Mouse (Mus musculus) B cell, adult 2 months (primary cell): ENCODE measurements around the gene Fto.
A peak's percentile ranks its signal among the peaks of the same experiment; 100 is the strongest.

Experiments used
- DNase-seq, 2 experiments: peaks; one replicate each; pipeline ENCODE4 v3.0.0; 2022

The Fto gene

DNA sequence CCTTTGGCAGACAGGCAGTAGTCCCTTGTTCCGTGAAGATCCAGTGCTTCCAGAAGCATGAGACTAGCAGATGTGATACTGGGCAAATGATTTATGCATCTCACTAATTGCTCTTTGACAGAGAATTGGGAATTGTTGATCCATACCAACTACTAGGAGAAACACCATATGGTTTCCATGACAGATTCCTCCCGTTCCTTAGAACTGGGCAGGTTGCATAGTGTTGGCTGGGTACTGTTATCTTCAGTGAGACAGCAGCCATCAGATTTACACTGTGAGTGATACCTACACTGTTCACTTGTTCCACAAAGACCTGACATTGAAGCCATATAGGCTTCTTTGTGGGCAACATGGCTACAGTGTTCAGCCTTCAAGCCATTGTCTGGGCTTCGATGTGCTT lies 191.0 kb downstream of the Fto start:
- no peak for DNase-seq

DNA sequence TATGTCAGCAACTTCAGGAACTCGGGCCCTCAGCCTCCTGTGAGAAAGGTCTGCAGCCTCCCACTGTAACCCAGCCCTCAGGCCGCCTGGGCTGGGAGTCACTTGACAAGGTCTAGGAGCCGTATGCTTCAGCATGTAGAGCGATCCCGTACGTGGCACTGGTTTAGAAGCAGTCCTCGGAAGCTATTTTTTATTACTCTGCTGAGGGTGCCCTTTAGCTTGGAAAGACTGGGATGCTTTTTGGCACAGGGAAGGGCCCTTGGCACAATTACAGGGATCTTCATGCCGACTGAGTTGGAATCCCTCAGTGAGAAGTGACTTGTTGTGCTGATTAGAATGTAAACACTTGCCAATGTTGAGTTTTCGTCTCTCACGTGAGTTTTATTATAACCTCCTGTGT lies 191.6 kb downstream of the Fto start:
- no peak for DNase-seq

DNA sequence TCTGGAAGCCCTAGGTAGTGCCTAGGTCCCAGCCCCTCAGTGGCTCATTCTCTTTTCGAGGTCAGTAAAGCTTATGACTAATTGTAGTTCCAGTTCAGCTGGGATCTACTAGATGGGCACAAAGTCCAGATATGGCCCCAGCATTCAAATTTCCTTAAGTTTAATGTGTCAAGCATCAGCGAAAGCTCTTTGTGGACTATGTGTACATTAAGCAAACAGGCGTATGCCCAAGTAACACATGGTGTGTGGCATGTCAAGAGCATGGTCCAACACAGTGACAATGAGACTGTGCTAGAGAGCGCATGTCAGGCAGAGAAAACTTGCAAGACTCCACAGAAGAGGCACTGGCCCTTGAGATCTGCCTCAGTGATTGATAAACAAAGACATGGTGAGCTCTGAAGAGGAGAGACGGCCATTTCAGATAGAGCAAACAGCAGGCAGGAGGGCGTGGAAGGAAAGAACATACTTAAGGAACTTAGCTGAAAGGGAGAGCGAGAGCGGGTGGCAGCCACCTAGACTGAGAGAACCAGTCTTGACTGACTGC lies 192.2 kb downstream of the Fto start:
- no peak for DNase-seq

DNA sequence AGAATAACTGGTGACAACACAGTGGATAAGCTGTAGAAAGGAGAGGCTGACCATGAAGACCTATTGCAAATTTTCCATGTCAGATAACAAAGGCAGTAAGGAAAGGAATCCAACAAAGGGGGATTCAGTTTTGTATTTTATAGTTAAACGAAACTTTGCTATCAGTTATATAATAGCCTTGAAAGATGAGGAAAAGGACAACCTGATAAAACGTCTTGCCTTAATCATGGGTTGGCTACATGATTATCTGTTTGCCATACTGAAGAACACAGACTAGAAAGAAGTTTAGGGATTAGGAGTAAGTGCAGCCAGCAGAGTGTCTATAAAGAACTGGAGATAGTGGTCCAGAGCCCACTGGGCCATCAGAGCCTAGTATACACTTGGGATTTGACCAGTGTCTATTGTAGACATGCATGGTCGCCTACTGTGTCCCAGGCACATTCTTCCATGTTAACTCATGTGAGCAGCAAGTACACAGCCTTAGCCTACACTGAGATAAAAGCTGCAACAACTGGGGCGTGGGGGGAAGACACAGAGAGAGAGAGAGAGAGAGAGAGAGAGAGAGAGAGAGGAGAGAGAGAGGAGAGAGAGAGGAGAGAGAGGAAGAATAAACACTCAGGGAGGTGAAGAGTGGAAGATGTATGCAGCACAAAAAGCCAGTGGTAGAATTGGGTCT lies 192.8 kb downstream of the Fto start:
- no peak for DNase-seq

DNA sequence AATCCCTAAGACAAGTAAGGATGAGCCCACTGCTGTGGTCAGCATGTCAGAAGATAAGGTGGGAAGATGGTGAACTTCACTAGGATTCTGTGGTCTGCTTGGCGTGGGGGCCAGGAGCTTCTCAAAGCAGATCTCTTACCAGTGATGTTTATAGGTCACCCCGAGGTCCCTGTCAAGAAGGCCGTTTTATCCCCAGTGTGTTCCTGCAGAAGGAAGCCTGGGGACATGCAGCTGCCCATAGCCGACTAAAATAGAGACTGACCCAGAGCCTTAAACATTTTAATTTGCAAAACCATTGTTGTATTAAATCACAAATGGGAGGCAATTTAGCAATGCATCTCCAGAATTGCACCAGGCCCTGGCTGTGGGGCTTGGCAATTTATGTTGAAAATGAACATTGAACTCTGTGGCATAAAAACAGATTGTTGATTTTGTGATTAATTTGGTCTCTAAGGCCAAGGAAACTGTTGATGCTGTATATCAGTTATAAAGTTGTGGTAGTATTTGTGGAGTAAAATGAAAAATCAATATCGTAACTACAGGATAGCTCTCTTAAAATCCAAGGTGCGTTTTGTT lies 193.4 kb downstream of the Fto start:
- no peak for DNase-seq

DNA sequence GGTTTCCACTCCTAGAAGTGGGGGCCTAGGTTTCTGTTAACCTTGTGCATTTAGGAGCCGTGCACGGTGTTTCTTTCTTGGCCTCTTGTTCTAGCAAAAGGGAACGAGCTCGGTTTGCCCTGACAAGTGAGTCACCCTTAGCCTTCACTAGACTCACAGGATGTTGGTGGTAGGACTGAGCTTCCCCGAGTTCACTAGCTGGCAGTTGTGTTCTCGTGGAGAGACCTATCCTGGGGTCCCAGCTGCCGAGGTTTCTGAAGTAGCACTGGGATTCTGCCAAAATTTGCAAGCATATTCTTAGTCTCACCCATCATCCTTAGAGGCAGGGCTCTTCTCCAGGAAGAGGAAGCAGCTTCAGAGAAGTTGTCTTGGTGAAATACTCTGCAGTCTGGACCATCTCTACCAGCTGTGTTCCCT lies 194.4 kb downstream of the Fto start:
- DNase-seq, result no peak

DNA sequence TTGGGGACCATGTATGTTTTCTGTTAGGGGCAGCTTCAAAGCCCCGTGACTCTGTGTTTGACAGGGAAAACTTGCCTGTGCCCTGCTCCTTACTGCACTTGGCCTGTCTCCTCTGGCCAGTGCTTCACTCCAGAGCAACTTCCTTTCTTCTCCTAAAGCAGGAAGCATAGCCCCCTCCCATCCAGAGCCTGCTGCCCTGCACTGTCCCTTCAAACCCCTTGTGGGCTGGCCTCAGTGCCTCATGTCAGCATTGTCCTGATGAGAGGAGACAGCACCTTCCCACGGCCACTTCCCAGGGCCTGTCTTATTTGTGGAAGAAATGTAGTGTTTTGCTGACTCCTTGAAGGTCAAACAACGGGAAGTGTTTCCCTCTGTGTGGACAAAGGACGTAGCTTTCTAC lies 195.0 kb downstream of the Fto start:
- DNase-seq, result no peak

DNA sequence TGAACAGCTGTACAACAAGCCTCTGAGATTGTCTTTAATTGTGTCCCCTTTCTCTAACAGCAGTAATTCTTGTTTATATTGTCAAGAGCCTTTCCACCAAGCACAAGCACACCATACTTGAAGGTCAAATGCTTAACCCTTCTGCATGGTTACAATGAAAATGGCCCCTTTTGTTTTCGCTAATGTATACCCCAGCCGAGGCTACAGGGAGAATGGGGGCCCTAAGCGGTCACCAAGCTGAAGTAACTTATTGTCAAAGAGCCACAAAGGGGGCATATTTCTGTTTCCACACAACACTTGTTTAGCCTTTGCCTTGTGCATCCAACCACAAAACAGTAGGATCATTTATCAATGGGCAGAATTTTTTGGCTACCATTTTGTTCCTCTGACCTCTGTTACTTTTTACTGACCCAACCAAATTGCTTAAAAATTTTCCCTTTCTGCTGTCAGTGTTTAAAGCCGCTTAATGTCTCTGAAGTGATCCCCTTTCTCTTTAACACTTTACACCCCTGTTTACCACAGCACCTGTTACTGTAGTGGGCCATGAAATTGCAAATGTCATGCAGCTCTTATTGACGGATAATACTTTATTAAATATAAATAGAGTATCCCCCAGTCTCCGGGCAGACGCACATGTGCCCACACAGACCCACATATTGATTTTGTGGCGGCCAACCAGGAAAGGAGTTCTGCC lies 196.0 kb downstream of the Fto start:
- DNase-seq, result no peak

DNA sequence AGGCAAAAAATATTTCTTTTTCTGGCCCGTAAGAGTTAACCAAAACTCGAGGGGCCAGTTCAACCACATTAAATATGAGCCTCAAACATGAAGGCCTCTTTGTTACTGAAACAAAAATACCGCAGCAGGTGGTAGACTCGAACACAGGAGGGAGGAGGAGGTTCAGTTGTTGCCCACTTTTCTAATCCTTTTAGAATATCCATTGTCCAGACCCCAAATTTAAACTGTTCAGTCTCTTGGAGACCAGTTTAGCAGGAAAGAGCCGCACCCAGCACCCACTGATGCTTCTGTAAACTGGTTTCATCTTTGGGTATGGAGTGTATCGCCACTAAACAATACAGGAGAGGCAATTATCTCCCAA lies 196.6 kb downstream of the Fto start:
- DNase-seq, result no peak

DNA sequence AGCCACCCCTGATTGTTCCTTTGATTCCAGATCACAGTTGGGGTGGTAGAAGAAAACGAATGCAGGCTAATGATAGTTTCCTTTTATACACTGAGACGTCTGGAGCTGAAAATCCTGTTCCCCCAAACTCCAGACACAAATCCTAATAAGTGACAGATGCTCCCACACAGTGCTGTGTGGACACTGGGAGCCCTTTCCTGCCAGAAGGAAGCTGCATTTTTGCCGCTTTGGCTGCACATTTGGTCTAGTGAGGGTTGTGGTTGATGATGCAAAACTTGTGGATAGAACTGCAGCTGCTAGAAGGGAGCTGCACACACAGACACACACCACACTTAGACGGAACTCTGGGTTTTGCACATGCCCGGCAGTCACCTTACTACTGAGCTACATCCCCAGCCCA lies 197.4 kb downstream of the Fto start:
- no peak for DNase-seq

DNA sequence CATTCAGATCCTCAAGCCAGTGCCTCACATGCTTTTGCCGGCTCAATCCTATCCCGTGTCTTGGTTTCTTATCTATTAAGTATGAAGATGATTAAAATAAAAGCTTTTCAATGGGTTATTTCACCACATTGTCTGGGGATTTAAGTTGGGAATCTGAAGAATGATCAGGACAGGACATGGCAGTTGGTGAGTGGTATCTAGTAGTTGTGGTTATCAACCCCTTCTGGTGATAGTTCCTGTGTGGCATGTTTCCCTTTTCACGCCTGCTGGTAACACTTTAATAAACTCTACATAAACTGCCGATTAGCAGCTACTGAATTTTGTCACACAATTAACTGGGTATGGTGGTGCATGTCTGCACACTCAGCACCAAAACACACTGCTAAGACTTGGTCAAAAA lies 198.6 kb downstream of the Fto start:
- DNase-seq, result no peak

DNA sequence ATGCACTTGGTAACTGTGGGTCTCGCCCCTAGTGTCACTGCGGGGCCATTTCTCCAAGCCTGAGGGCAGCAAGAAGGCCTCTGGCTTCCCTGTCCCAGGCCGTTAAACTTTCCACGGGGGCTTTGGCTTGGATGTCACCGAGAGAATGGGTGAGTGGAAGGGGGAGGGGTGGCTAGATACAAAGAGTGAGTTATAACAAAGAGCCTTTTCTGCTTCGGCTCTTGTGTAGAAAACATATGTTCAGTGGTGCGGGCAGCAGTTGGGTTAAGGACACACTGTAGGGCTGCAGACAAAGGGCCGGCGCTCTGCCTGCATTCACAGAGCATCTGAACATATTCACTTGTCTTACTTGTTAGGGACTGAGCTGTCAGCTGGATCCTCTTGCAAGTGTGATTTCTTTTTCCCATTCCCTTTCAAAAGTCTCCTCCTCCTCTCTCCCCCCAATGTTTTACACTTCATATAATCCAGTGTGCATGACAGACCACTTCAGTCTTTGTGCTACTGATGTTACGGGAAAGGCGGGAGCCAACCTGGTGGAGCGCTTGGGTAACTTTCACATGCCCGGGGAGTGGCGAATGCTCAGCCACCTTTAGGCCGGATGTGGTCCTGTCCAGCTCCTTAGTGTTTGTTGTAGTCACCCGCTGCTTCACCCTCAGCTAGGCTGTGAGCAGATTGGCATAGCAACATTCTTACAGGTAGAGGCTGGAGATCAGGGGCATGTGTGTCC lies 201.6 kb downstream of the Fto start:
- DNase-seq, result no peak

DNA sequence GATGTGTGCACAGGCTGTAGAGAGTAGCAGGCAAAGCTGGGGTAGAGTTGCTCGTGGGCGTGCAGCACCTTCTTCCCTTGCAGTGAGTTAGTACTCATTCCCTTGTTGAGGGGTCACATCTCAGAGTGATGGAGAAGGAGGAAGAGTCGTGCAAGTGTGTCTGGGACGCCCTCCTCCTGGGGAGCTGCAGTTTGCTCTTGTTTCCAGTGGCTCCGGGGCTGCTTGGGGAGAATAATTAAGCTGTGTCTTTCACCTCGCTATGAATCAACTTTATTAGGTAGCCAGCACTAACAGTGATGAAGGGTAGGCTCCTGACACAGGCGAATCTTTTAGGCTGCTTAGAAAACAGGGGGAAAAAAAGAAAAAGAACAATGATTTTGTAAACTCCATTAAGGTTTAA lies 203.1 kb downstream of the Fto start:
- DNase-seq, result no peak

DNA sequence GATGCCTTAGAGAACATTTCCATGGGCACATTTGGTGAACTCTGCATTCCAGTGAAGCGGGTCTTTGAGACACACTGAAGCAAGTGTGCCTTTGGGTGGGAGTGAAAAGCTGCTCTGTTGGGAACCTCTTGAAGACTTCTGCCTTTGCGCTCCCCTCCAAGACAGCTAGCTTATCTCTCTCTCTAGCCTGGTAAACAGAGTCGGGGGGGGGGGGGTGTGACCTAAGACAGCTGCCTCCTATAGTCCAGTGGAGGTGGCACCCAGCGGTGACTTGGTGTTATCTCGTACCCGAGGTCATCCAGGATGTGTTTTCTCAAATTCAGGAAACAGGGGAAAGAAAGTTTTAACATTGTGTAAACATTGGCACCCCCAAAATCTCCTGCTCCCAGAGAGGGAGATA lies 204.8 kb downstream of the Fto start:
- no peak for DNase-seq

DNA sequence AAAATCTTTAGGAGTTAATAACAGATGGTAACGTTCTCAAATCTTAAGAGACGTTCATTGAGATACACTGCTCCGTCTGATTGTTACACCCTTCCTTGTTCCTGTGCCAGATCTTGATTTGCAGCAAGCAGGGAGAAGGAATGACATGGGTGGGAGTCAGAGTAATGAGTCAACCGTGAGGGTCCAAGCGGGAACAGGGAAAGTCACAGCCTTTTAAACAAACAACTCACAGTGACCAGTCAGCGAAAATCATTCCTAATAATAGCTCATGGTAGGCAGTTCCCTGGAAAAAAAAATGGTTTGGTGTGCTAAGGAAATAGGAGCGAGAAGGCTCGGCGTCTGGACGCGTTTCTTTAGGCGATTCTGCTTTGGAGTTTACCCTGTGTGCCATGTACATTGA lies 208.9 kb downstream of the Fto start:
- no peak for DNase-seq

DNA sequence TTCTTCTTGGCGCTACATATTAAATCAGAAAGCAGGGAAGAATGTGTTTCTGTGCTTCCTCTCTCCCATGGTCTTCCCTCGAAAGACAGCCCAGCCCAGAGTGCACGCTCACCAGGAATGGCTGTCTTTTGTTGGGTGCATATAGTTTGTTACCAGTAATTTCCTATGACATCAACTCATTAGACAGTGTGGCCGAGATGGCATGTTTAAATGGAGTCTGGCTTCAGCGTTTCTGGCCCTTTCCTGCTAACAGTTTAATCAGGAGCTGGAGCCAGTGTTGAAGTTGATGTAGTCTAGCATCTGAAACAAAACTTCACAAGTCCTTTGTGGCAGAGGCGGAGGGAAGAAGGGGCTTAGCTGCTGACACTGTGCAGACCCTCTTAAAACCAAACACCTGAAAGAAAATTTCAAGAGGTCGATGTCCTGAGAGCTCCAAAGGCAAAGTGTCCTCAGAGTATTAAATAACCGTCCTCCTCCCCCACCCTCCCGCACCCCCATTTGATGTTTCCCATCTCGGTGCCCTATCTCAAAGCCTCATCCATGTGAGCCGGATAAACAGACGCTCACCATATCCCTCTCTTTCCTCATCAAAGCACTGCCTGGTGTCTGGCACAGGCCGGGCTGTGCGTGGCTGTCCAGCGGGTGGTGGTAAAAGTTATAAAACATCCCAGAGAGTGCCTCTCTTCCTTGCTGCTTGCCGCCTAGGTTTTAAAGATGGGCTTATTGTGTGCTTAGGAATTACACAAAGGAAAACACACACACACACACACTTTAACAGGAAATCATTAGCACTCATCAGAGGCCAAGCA lies 210.9 kb downstream of the Fto start:
- DNase-seq, result no peak

DNA sequence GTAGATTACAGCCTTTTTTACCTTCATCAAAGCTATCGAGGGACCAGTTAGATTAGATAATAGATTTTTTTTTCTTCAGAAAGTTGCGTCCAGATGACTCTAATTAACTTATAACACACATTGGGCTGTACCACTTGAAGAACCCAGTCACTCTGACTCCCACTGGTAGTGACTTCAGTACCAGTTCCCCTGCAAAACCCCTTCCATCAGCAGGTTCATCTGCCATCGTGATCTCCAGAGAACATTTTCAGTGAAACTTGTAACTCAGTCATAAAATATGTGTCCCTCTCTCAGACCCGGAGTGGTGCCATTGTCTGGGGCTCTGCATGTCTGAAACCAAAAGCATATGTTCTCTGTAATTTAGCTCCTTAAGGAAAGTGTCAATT lies 211.5 kb downstream of the Fto start:
- DNase-seq, result no peak

DNA sequence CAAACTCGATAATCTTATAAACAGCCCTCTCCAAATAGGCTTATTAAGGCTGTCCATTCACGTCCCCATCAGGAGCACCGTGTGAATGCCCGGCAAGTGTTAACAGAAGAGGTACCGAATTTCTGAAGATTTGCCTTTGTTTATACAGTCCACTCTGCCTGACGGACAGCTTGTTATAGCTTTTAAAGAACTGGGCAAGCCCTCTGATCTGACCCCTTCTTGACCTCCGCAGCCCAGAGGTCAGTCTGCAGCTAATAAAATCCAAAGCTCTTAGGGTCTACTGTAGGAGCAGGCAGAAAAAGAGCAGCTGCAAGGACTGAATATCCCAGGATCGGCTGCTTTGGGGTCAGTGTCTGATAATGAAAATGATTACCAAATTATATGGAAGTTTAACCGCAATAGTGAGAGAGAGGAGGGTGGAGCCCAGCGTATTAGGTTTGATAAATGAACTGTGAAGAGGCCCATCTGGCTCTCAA lies 212.1 kb downstream of the Fto start:
- DNase-seq, result no peak

DNA sequence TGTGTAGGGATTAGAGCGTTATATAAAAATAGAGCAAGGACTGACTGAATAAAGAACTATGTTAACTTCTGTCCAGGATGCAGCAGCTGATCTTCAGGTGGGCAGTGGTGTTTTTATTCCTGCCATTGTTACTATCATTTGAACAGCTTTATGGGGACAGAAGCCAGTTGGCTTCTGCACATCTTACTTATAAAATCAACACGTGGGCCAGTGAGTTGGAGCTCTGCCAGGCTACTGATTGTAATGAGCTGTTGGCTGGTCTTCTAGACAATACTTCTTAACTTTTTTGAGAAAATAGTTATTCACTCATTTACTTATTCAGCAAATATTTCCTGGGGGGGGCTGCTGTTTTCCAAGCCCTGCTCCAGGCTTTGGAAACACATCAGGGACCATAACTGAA lies 215.6 kb downstream of the Fto start:
- DNase-seq, result no peak

DNA sequence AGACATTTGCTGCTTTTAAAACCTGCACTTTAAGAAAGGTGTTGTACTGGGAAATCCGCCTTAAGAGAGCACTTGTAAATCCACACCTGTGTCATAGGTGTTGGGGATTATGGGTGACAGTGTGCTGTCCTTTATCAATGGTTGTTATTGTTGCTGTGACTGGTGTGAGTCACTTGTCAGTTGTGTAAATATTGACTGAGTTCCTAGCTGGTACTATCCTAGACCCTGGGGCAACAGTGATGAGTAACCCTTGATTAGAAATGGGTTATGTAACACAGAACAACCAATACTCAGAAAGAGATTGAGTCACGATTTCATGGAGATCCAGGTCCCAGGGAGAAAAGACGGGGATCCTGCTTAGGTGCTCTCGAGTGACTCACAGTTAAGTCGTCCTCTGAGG lies 216.4 kb downstream of the Fto start:
- DNase-seq, result no peak

DNA sequence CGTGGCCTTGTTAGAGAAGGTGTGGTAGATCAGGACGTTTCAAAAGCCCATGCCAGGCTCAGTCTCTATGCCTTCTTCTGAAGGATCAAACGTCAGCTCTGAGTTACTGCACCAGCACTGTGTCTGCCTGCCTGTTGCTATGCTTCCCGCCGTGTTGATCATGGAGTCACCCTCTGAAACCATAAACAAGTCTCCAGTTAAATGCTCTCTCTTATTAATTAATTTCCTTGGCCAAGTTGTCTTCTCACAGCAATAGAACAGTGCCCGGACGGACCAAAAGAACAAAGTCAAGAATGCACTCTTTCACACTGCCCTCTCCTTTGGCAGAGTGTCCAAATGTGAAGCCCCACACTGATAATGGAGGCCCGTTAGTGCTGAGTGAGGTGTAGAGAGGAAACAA lies 217.3 kb downstream of the Fto start:
- no peak for DNase-seq

DNA sequence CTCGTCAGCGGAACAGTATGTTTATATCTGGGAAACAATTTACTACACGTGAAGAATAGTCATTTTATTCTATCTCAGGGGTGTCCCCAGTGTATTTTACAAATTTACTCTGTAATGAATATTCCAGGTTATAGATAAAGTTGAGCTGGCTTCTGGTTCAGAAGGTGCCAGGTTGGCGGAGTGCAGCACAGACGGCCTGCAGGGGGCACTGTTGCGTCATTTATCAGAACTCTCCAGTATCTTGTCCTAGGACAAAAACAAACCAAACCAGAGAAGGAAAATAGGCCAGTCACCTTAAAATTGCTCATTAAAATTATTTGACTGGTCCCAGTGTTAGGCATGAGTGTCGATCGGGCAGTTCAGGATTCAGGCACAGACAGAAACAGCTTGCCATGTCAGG lies 218.6 kb downstream of the Fto start:
- peak; percentile 61 to 65 for DNase-seq
